Mouse (Mus musculus) cerebellum, adult 9-11 months (tissue): ENCODE data around the gene Fetub.
"Not testable (repeated sequence)": the region's sequence is repeated elsewhere in the genome, so short reads cannot be mapped to it uniquely, and the experiment has no call there.

Source experiments
- DNase-seq: peaks from one replicate; pipeline ENCODE4 v3.0.0; 2022

The Fetub gene

DNA sequence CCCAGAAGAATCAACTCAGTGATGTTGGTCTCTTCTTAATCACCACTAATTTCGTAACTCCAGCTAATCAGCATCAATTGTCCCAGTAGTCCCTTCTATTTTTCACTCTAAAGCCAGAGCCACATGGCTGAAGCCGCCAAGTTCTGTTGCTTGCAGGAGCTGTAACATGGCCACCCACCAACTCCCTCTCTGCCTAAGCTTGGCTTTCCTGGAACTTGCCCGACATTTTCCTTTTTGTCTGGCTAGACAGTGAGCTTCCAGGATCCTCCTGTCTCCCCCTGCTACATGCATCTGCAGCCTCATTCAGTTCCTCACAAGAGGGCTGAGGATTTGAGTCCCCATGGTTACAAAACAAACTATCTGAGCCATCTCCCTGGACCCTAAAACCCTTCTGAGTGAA is 6.1 kb upstream of the Fetub start:
- DNase-seq = no peak

DNA sequence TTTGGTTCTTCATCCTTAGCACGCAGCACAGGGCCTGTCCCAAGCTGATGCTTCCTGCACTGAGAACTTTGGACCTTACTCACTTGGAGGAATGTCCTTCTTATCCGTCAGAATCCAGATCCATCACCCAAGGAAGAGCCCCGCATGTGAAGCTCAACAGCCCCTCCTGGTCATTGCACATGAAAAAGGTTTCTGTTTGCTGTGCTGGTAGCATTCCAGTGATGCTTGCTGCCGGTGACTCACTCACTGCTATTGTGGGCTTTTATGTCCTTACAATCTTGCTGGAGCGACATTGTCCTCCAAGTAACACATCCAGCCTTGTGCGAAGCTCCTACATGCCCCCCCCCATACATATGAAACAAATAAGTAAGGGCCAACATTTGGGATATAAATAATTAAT is 5.2 kb upstream of the Fetub start:
- no peak for DNase-seq

DNA sequence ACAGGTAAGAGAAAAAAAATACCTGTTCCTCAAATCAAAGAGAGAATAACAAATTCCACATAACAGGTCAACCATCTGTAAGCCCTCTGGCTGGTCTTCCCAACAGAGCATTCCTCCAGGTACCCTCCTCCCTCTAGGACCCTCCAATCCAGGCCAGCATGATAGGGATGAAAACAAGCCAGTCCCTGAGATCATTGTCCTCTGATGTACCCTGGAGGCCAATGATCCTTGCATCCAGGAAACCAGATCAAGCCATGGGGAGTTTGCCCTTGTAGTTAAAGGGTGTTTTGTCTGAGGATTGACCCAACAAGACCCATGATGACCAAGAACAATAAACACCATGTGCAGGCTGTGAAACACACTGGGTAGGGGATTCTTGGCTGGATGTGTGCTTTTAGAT is 3.9 kb upstream of the Fetub start:
- DNase-seq = no peak

DNA sequence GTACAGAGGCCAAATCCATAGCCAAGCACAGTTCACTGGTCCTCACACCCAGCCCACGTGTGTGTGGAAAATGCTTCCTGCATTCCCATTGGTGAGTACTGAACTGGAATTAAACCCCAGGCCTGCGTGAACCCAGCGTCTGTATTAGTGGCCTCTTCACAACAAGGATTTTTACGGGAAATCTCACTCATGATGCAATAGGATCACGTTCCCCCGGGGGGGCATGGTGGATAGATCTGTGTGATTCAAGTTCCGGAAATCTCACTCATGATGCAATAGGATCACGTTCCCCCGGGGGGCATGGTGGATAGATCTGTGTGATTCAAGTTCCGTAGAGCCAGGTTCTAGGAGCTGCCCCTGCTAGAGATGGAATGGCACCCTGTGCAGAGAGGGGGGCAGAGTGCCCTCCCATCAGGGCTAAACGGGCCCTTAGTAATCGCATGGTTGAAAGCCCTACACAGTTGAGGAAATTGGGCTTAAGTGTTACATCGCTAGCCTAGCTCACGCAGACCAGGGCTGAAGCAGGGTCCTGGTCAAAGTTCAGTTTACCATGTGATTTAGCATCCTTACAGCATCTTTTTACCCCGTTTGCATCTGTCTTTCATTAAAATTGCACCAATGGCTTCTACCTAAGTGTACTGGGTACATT is 654 bp downstream of the Fetub start:
- no peak for DNase-seq

DNA sequence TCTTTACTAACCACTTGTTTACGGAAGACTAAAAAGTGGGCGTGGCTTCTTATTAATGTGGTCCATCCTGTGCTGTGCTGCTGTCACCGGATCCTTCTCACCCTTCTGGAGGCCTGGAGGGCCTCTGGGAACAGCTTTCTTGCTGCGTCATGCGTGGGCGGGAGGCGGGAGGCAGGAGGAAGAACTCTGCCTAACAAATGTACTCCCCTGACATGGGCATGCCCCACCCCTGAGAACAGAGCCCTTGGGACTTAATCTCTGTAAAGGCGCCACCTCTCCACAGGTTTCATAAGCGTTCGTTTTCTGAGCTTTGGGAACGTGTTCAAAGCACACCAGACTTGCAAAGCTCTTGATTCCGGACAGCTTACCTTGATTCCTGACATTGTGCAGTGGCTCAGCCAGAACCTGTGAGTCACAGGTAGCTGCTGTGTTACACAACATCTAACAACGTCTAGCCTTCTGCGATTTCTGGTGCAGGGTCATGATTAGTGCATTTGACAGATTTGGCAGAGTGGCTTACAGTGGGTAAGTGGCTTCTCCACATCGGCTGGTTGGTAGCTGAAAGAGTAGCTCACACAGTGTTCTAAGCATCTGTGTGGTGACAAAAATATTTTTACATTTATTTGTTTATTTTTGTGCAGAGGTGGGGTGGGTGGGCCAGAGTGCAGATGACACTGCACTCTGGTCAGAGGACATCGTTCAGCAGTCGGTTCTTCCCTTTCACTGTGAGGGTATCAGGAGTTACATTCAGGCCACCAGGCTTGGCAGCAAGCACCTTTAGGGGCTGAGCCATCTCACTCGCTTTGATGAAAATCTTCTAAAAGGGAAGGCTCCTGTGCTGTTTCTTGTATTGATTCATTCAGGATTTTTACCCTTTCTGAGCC is 2.1 kb downstream of the Fetub start:
- no peak for DNase-seq

DNA sequence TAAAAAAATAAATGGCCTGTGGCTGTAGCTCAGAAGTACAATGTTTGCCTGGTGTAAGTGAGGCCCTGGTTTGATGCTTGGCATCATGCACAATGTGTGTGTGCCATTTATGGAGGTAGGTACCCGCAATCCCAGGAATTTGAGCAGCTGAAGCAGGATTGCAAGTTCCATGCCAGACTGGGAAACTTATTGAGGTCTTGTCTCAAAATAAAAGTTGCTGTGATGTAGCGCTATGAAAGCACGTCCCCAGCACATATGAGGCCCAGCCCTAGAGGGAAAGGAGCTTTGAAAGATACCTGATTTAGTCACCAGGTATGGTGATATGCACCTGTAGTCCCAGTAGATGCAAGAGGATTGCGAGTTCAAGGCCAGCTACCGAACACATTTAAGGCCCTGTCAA is 3.6 kb downstream of the Fetub start:
- DNase-seq = no peak

DNA sequence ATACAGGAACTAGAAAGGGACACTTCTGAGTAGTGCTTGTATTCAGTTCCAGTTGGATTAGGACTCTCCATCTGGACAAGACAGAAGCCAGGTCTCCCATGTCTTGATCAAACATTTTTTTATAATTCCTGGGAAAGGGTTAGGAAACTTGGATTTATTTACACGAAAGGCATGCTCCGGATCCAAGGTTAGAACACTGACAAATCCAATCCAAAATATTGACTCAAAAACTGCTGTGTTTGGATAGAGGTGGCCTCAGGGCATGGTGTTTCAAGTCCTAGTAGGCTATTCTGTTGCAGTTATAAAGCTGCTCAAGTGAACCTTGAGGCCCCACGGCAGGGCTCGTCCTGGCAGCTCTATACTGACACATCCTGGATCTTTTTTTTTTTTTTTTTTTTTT is 4.3 kb downstream of the Fetub start:
- DNase-seq = no peak

DNA sequence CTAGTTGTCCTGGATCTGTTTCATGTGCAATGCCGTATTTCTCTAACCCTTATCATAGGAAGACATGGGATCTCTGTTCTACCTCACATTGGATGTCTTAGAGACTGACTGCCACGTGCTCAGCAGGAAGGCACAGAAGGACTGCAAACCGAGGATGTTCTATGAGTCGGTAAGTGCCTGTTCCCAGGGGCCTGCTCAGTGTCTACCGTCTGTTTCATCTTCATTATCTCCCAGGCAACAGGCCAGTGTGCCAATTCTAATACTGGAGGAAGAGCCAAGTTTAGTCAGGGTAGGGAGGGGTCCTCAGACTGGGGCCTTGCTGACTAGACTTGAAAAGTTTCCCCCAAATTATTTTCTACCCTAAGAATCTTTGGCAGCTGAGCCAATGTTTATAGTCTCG is 11.4 kb downstream of the Fetub start:
- DNase-seq = no peak

DNA sequence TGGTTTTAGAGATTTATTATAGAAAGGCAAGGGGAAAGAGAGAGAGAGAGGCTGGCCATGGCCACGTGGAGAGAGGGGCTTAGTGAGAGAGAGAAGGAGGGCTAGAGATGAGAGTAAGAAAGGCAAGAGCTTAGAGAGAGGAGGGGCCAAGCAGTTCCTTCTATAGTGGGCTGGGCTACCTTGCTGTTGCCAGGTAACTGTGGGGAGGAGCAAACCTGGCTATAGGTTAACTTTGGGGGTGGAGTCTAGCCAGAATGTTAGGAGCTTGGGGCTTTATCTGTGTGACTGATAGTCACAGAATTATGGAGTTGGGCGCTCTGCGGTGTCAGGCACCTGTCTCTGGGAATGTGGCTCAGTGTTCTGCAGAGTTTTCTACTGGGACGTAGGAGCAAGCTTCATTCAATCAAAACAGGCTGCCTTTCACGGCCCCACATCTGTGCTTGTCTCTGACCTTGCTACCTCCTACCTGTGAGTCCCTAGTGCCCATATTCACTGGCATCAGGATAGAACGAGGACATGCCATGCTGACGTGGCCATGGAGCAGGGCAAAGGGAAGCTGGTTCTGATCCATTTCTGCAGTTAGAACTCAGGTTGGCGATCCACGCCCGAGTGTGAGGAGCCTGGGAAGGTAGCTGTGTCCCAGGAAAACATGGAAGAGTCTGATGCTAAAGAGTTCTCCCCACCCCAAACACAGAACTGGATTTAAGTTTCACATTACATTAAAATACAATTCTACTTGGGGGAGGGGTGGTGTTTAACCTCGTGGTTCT is 13.5 kb downstream of the Fetub start:
- DNase-seq = no peak

DNA sequence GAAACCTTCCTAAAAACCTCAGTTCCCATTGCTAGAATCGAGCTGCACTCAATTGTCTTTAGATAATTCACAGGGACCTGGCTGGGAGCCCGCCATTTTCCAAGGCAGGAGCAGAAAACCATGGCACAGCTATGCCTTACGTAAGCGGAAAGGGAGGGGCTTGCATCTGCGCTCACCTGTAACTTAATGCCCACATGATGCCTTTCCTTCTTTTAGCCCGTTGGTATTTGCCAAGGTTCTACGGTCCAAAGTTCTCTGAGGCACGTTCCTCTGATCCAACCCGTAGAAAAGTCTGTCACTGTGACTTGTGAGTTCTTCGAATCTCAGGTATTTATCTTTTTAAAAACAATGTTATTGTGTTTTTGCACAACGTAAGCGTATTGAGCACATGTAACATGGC is 19.5 kb downstream of the Fetub start:
- DNase-seq = no peak

DNA sequence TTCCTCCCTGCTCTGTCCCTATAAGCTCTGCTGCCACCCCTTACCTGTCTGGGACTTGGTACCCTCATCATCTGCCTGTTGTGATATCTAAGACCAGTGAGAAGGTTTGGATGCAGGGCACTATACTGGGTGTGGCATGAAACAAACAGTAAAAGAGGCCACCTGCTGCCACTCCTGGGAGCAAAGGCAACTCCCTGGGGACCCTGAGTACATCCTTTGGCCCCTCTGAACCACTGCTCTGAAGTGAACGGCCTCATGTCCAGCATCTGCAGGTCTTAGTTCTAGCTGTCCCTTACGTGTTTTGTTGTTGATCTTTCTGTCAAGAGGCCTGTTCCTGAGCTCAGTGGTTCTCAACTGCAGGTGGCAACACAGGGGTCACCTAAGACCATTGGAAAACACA is 20.4 kb downstream of the Fetub start:
- no peak for DNase-seq

DNA sequence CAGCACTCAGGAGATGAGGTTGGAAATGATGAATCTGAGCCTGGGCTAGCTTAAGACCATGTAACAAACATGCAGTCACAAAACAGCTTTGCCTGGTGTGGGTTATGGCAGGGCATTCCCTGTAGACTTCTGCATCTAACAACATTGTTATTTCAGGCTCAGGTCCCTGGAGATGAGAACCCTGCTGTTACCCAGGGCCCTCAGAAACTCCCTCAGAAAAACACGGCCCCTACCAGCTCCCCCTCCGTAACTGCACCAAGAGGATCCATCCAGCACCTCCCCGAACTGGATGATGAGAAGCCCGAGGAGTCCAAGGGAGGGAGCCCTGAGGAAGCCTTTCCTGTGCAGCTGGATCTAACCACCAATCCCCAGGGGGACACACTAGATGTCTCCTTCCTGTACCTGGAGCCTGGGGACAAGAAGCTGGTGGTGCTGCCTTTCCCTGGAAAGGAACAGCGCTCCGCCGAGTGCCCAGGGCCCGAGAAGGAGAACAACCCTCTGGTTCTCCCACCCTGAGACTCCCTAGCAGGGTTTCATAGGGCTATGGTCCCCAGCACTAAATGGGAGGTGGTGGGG is 21.1 kb downstream of the Fetub start:
- no peak for DNase-seq

DNA sequence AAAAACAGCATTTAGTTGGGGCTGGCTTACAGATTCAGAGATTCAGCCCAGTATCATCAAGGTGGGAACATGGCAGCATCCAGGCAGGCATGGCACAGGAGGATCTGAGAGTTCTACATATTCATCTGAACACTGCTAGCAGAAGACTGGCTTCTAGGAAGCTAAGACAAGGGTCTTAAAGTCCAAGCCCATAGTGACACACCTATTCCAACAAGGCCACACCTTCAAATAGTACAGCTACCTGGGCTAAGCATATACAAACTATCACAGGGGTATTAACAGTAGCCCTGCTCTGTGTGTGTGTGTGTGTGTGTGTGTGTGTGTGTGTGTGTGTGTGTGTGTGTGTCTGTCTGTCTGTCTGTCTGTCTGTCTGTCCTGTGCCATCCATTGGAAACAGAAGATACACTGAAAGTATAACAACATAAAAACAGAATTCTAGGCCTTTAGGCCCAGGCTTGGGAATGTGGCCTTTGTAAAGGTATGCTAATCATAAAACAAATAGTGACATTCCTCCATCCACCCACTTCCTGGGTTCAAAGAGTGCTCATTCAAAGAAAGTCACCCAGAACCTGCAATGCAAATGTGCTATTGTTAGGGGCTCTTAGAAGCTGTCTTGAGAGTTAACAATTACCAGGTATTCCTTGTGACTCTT is 23.8 kb downstream of the Fetub start:
- DNase-seq = not testable (repeated sequence)

DNA sequence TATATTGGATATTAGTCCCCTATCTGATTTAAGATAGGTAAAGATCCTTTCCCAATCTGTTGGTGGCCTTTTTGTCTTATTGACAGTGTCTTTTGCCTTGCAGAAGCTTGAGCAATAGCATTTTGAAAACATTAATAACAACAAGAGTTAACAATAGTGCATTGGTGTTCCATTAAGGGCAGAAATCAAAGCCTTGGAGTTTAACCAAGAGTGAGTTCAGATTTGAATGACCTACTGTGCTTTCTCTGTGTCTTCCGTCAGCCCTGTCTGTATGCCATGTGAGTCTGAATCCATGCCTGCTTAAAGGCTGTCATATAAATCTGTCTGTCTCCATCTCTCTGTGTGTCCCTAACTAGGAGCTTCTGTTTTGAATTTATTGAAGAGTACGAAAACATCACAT is 29.2 kb downstream of the Fetub start:
- DNase-seq = no peak

DNA sequence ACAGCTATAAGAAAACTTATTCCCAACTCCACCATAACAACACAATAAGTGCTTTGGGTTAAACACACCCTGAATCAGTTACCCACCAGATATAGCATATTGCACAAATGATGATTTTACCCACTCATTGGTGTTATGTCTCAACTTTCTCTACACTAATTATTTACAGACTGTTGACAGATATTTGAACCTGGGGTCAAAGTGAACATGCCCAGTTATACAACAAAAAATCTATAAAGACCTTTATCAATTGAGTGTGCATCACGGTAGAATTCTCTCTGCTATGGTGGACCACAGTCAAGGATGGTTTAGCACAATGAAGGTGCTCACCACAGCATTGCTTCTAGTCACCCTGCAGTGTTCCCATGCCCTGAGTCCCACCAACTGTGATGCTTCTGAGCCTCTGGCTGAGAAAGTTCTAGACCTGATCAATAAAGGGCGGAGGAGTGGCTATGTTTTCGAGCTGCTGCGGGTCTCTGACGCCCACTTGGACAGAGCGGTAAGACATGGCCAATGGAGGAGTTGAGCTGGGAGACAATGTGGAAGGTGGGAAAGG is 32.8 kb downstream of the Fetub start, which contains the start of gene Hrg:
TSS of gene Hrg (plus strand) at position 233 of the 556 bp plus-strand sequence.
- no peak for DNase-seq

DNA sequence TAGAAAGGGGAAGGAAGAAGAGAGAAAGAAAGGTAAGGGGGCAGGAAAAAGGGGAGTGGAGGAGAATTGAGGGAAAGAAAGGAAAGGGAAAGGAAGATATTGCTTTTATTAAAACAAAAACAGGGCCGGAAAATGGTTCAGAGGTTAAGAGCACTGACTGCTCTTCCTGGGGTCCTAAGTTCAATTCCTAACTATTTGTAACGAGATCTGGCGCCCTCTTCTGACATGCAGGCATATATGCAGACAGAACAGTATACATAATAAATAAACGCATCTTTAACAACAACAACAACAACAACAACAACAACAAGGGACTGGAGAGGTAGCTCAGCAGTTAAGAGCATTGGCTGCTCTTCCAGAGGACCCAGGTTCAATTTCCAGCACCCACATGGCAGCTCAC is 34.9 kb downstream of the Fetub start:
- no peak for DNase-seq

DNA sequence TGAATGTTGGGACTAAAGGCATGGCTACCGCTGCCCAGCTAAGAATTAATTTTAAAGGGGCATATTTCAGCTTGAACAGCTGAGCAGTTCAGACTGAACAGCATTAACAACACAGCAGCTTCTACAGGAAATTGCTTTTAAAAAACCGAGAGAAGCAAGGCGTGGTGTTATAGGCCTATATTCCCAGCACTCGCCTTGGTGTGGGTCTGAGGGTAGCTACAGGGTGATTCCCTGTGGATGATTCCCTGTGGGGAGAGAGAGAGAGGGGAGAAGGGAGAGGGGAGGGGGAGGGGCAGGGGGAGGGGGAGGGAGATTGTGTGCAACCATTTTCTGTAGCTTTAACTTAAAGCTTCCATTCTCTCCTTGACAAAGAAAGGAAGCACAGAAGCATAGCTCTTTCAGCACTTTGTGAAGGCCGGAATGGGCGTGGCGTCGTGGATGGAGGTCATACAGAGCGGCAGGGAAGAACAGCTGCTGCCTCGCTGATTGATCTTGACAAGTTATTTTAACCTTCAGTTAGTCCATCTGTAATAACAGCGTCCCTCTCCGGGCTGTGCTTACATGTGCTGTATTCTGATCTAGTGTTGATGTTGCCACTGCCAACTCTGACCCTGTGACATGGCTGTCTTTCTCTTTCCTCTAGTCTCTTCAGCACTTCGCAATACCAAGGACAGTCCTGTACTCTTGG is 37.4 kb downstream of the Fetub start:
- DNase-seq = no peak

DNA sequence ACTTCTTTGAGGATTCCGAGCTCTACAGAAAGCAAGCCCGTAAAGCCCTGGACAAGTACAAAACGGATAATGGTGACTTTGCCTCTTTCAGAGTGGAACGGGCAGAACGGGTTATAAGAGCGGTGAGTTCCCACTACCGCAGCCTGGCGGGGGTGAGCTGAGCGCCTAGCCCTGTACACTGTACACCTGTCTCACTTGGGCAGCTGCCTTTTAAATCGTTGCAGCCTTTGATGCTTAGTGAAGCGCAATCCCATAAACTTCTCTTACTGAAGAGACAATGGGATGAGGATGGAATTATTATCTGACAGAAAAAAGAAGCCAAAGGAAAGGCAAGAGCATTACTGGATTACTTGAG is 37.9 kb downstream of the Fetub start:
- no peak for DNase-seq

DNA sequence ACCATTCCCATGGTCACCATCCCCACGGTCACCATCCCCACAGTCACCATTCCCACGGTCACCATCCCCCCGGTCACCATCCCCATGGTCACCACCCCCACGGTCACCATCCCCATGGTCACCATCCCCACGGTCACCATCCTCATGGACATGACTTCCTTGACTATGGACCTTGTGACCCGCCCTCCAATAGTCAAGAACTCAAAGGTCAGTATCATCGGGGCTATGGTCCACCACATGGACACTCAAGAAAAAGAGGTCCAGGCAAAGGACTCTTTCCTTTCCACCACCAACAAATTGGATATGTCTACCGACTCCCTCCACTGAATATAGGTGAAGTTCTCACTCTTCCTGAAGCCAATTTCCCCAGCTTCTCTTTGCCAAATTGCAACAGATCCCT is 42.9 kb downstream of the Fetub start:
- no peak for DNase-seq

DNA sequence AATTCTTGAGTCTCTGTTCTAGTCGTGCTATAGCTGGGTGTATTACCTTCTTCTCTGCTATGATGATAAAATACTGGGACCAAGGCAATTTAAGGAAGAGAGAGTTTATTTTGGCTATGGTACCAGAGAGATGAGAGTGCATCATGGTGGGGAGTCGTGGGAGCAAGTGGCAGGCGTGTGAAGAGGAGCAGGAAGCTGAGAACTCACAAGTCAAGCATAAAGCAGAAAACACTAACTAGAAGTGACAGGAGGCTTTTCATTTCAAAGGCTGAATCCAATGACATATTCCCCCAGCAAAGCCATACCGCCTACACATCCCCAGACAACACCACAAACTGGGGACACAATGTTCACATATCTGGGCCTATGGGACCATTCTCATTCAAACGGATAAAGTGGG is 44.1 kb downstream of the Fetub start:
- no peak for DNase-seq

DNA sequence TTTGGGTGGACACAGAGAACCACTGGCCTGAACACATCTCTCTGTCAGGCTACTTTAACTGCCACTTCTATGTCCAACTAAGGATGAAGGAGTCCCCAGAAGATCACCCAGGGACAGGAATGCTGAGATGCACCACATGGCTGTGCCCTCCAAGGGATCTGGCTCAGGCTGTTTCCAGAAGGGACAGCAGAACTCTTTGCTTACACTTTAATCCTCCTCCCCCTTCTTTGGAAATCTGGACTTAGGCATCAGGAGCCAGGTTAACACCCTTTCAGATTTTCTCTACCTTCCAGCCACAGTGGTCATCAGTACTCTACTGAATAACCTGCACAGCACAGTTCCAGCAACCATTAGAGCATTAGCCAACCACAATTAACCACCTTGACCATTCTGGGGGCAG is 45.2 kb downstream of the Fetub start:
- DNase-seq = no peak
